Mouse (Mus musculus): ENCODE results near the gene Tas2r131. TPM values are rescaled to one million over a fixed set of nuclear protein-coding genes. Genes with fewer than 3 reads are reported as not detected.
"Not testable (repeated sequence)": the region's sequence is repeated elsewhere in the genome, so short reads cannot be mapped to it uniquely, and the experiment has no call there.

Gene Tas2r131
- polyA plus RNA-seq (2014; fragmentation: Nextera tagmentation; extraction: Ambion mirVana): not detected in 2 replicates

- 68% methylated on average over 1 of the region's 1 CpGs for WGBS
- no peak within 1 kb of the TSS for H3K4me2 ChIP-seq (ENCODE audit: low read length)
- ATAC-seq (ENCODE audit: low FRiP score, low TSS enrichment): no peak
These were observed at the start of gene Tas2r131 for GRCm38 (mm10) chr6:132957819-132958218. Gene Tas2r131 (minus strand): TSS chr6:132957919.

DNA sequence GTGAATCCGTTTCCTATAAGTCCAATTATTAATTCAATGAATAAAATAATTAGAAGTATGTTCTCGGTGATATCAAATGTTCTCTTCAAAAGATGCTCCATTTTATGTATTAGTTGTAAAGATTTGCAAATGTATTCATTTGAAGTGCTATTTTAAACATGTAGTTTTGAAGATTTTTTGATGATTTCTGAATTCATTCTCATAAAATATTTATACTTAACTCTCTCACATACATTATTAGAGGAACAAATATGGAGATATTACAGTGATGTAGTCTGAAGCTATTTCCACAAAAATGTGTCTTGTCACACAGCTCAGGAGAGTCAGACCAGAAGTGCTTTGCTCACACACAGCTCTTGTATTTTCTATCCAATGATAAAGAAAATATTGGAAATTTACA is 23.1 kb upstream of the Tas2r131 start, which contains the start of gene Tas2r109:
Gene Tas2r109 (minus strand): TSS at position 101 of the 400 bp plus-strand sequence.
- ATAC-seq (ENCODE audit: low FRiP score, low TSS enrichment): no peak
- Histone ChIP-seq H3K4me3 (replicated peaks; ENCODE audit: low read depth, low read length) (no peak within 1 kb of the TSS), H3K4me2 (ENCODE audit: low read length) (no peak within 1 kb of the TSS), H3K36me3 (ENCODE audit: control insufficient read depth, insufficient read depth, low read length) (no peaks in the 10 kb centered on the region), H3K9ac (replicated peaks; ENCODE audit: low read length) (no peak within 1 kb of the TSS), H3K27me3 (ENCODE audit: control insufficient read depth, insufficient read depth, low read length) (no peaks in the 10 kb centered on the region), H3K9me3 (ENCODE audit: control insufficient read depth, low read length) (no peaks in the 10 kb centered on the region), H3K27ac (replicated peaks; ENCODE audit: low read depth, low read length) (no peak within 1 kb of the TSS), H3K4me1 (ENCODE audit: control insufficient read depth, insufficient read depth, low read length) (no peaks in the 10 kb centered on the region)
- 74% methylated on average over 2 of the region's 2 CpGs for WGBS
- DNase-seq: no peak

More at GRCm38 (mm10) chr6:132957819-132958218, at the start of gene Tas2r131:
- no peak for DNase-seq
- Histone ChIP-seq H3K36me3 (ENCODE audit: control insufficient read depth, insufficient read depth, low read length) (no peaks in the 10 kb centered on the region), H3K9me3 (ENCODE audit: control insufficient read depth, low read length) (no peaks in the 10 kb centered on the region), H3K27me3 (ENCODE audit: control insufficient read depth, insufficient read depth, low read length) (no peaks in the 10 kb centered on the region), H3K9ac (replicated peaks; ENCODE audit: low read length) (no peak within 1 kb of the TSS), H3K4me3 (replicated peaks; ENCODE audit: low read depth, low read length) (no peak within 1 kb of the TSS), H3K4me1 (ENCODE audit: control insufficient read depth, insufficient read depth, low read length) (no peaks in the 10 kb centered on the region), H3K27ac (replicated peaks; ENCODE audit: low read depth, low read length) (no peak within 1 kb of the TSS)

DNA sequence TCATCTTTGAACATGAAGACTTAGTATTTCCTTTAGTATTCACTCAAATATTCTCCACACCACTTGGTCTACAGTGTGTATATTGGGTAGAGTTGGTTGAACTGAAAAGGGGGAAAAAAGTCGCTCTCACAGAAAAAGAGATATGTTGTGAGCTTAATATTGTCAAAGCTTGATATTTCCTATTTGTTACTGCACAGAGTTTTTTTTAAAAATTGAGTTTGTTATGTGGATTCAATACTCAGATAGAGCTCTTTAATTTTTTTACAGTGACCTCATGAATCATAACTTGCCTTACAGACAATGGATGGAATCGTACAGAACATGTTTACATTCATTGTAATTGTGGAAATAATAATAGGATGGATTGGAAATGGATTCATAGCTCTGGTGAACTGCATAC is 6.9 kb downstream of the Tas2r131 start, which contains the start of gene Tas2r129:
Gene Tas2r129 (plus strand): TSS at position 301 of the 400 bp plus-strand sequence.
- H3K27me3 ChIP-seq (ENCODE audit: control insufficient read depth, insufficient read depth, low read length): no peaks in the 10 kb centered on the region
- no peak for ATAC-seq (ENCODE audit: low FRiP score, low TSS enrichment)
- 77% methylated on average over 2 of the region's 2 CpGs for WGBS

GRCm38 (mm10) chr6:132941376-132941775 is 16.3 kb downstream of the Tas2r131 start:
- not testable (repeated sequence) for ATAC-seq (ENCODE audit: low FRiP score, low TSS enrichment)

More for the DNA sequence above, 6.9 kb downstream of the Tas2r131 start, which contains the start of gene Tas2r129:
- Histone ChIP-seq H3K27ac (replicated peaks; ENCODE audit: low read depth, low read length) (no peak within 1 kb of the TSS), H3K4me2 (ENCODE audit: low read length) (no peak within 1 kb of the TSS), H3K4me3 (replicated peaks; ENCODE audit: low read depth, low read length) (no peak within 1 kb of the TSS), H3K4me1 (ENCODE audit: control insufficient read depth, insufficient read depth, low read length) (no peaks in the 10 kb centered on the region), H3K9ac (replicated peaks; ENCODE audit: low read length) (no peak within 1 kb of the TSS), H3K9me3 (ENCODE audit: control insufficient read depth, low read length) (no peaks in the 10 kb centered on the region), H3K36me3 (ENCODE audit: control insufficient read depth, insufficient read depth, low read length) (no peaks in the 10 kb centered on the region)
- DNase-seq: no peak

GRCm38 (mm10) chr6:132909351-132909750 is 48.4 kb downstream of the Tas2r131 start, which contains the start of gene Tas2r125:
Gene Tas2r125 (plus strand): TSS chr6:132909651.
- no peak within 1 kb of the TSS for H3K27ac ChIP-seq (replicated peaks; ENCODE audit: low read depth, low read length)
- WGBS: 87% methylated on average over 3 of the region's 3 CpGs

More at GRCm38 (mm10) chr6:132941376-132941775, 16.3 kb downstream of the Tas2r131 start:
- H3K36me3 ChIP-seq (ENCODE audit: control insufficient read depth, insufficient read depth, low read length); H3K9ac ChIP-seq (replicated peaks; ENCODE audit: low read length); H3K27ac ChIP-seq (replicated peaks; ENCODE audit: low read depth, low read length); H3K4me2 ChIP-seq (ENCODE audit: low read length); H3K4me3 ChIP-seq (replicated peaks; ENCODE audit: low read depth, low read length); DNase-seq; H3K4me1 ChIP-seq (ENCODE audit: control insufficient read depth, insufficient read depth, low read length); H3K27me3 ChIP-seq (ENCODE audit: control insufficient read depth, insufficient read depth, low read length); H3K9me3 ChIP-seq (ENCODE audit: control insufficient read depth, low read length): not testable (repeated sequence)

More at GRCm38 (mm10) chr6:132909351-132909750, 48.4 kb downstream of the Tas2r131 start, which contains the start of gene Tas2r125:
- Histone ChIP-seq H3K4me3 (replicated peaks; ENCODE audit: low read depth, low read length) (no peak within 1 kb of the TSS), H3K4me2 (ENCODE audit: low read length) (no peak within 1 kb of the TSS), H3K36me3 (ENCODE audit: control insufficient read depth, insufficient read depth, low read length) (no peaks in the 10 kb centered on the region), H3K4me1 (ENCODE audit: control insufficient read depth, insufficient read depth, low read length) (no peaks in the 10 kb centered on the region), H3K9ac (replicated peaks; ENCODE audit: low read length) (no peak within 1 kb of the TSS), H3K9me3 (ENCODE audit: control insufficient read depth, low read length) (no peaks in the 10 kb centered on the region), H3K27me3 (ENCODE audit: control insufficient read depth, insufficient read depth, low read length) (no peaks in the 10 kb centered on the region)
- DNase-seq: no peak
- ATAC-seq (ENCODE audit: low FRiP score, low TSS enrichment): no peak

Other genes with a start within 250 kb of the Tas2r131 start
- gene Tas2r122, start 246.0 kb downstream of the Tas2r131 start, polyA plus RNA-seq (2014; fragmentation: Nextera tagmentation; extraction: Ambion mirVana): not detected in 2 replicates
- not detected in 2 replicates for gene Tas2r115, start 219.9 kb downstream of the Tas2r131 start, polyA plus RNA-seq (2014; fragmentation: Nextera tagmentation; extraction: Ambion mirVana)
- not detected in 2 replicates for gene Tas2r124, start 203.2 kb downstream of the Tas2r131 start, polyA plus RNA-seq (2014; fragmentation: Nextera tagmentation; extraction: Ambion mirVana)
- gene Tas2r102, start 195.8 kb downstream of the Tas2r131 start, polyA plus RNA-seq (2014; fragmentation: Nextera tagmentation; extraction: Ambion mirVana): not detected in 2 replicates
- gene Tas2r136, start 179.8 kb downstream of the Tas2r131 start, polyA plus RNA-seq (2014; fragmentation: Nextera tagmentation; extraction: Ambion mirVana): not detected in 2 replicates
- gene Tas2r117, start 155.1 kb downstream of the Tas2r131 start, polyA plus RNA-seq (2014; fragmentation: Nextera tagmentation; extraction: Ambion mirVana): not detected in 2 replicates
- not detected in 2 replicates for gene Tas2r123, start 110.8 kb downstream of the Tas2r131 start, polyA plus RNA-seq (2014; fragmentation: Nextera tagmentation; extraction: Ambion mirVana)
- not detected in 2 replicates for gene Tas2r116, start 102.5 kb downstream of the Tas2r131 start, polyA plus RNA-seq (2014; fragmentation: Nextera tagmentation; extraction: Ambion mirVana)
- not detected in 2 replicates for gene Tas2r110, start 89.9 kb downstream of the Tas2r131 start, polyA plus RNA-seq (2014; fragmentation: Nextera tagmentation; extraction: Ambion mirVana)
- not detected in 2 replicates for gene Tas2r113, start 64.9 kb downstream of the Tas2r131 start, polyA plus RNA-seq (2014; fragmentation: Nextera tagmentation; extraction: Ambion mirVana)
- gene Tas2r125, start 48.3 kb downstream of the Tas2r131 start, polyA plus RNA-seq (2014; fragmentation: Nextera tagmentation; extraction: Ambion mirVana): not detected in 2 replicates
- gene Tas2r129, start 6.8 kb downstream of the Tas2r131 start, polyA plus RNA-seq (2014; fragmentation: Nextera tagmentation; extraction: Ambion mirVana): not detected in 2 replicates
- not detected in 2 replicates for gene Tas2r109, start 23.0 kb upstream of the Tas2r131 start, polyA plus RNA-seq (2014; fragmentation: Nextera tagmentation; extraction: Ambion mirVana)
- gene Tas2r103, start 79.2 kb upstream of the Tas2r131 start, polyA plus RNA-seq (2014; fragmentation: Nextera tagmentation; extraction: Ambion mirVana): not detected in 2 replicates
- gene Tas2r140, start 97.9 kb upstream of the Tas2r131 start, polyA plus RNA-seq (2014; fragmentation: Nextera tagmentation; extraction: Ambion mirVana): not detected in 2 replicates
- 111 and 117 TPM in 2 replicates for gene Smim10l1, start 147.0 kb upstream of the Tas2r131 start, polyA plus RNA-seq (2014; fragmentation: Nextera tagmentation; extraction: Ambion mirVana)